Mouse (Mus musculus): ENCODE measurements around the gene Hes7. TPM values are rescaled to one million over a fixed set of nuclear protein-coding genes. Genes with fewer than 3 reads are reported as not detected.
A peak's percentile ranks its signal among the peaks of the same experiment; 100 is the strongest.

Hes7 gene
- total and polyA plus RNA-seq, 3 experiments, result 0.04 TPM; not detected in 2

GRCm38 (mm10) chr11:69122336-69122951 is 2.2 kb downstream of the Hes7 start, which contains the start of gene 9130213A22Rik (continued):
- TF ChIP-seq ELF1 (IDR thresholded peaks at IDR 0.05; ENCODE audit: low read depth, low read length), result peak; percentile 53; the same call in 1 of the 2 replicates
- TF ChIP-seq ZC3H11A (IDR thresholded peaks at IDR 0.05; ENCODE audit: low read depth, low read length), result peak; percentile 38
- no peak for TF ChIP-seq MYC (IDR thresholded peaks at IDR 0.05; ENCODE audit: low read depth, low read length)
- TF ChIP-seq CHD1 (IDR thresholded peaks at IDR 0.05; ENCODE audit: low read depth, low read length), result peak; percentile 70; the same call in 1 of the 2 replicates
- peak; percentile 31; the same call in 1 of the 2 replicates for TF ChIP-seq NELFE (IDR thresholded peaks at IDR 0.05; ENCODE audit: low read depth, low read length)
- TF ChIP-seq RAD21 (IDR thresholded peaks at IDR 0.05; ENCODE audit: low read depth, low read length), result peak; percentile 82
- TF ChIP-seq UBTF (IDR thresholded peaks at IDR 0.05; ENCODE audit: low read depth, low read length), result peak; percentile 98
- no peak for TF ChIP-seq MAX (IDR thresholded peaks at IDR 0.05; ENCODE audit: low read length)
- TF ChIP-seq SMC3 (IDR thresholded peaks at IDR 0.05; ENCODE audit: low read depth, low read length), result peak; percentile 83
- TF ChIP-seq MEF2A (IDR thresholded peaks at IDR 0.05; ENCODE audit: borderline replicate concordance, low read depth, low read length), result 0 out of 2 replicates have a peak, but pooled peaks have one; percentile 21
- TF ChIP-seq TCF12 (IDR thresholded peaks at IDR 0.05; ENCODE audit: low read depth, low read length), result no peak
- no peak for TF ChIP-seq EP300 (IDR thresholded peaks at IDR 0.05; ENCODE audit: low read length)

DNA sequence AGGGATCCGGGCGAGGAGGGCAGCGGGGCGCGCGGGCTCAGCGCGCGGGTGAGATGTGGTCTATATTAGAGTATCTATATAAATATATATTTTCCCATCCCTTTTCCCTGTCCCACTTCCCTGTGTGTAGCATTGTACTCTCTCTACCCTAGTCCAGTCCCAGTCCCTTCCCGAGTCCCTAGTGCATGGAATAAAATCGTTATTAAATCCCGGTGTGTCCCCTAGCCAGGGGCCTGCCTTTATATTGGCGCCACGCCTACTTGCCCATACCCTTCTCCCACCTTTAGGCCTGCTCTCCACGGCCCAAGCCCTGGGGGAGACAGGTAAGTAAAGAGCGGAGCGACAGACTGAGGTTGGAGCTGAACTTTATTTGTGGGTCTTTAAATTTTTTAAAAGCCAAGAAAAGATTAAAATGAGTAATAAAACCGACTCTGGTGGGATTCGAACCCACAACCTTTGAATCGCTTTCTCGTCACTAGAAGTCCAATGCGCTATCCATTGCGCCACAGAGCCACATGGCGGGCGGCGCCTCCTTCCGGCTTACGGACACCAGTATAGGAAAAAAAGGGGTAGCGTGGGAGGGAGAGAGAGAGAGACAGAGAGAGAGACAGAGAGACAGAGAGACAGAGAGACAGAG is 3.0 kb downstream of the Hes7 start:
- in situ Hi-C loops (cut with MboI; ENCODE audit: low pct_ligation_motif_present, low pct_unique_long_range_greater_than_20kb, low sequenced_read_pairs), result no loop called here
- TF ChIP-seq TCF12 (IDR thresholded peaks at IDR 0.05; ENCODE audit: low read depth, low read length), result no peak
- TF ChIP-seq EP300 (IDR thresholded peaks at IDR 0.05; ENCODE audit: low read length), result no peak
- no peak; the same call in 1 of the 2 replicates for TF ChIP-seq CHD1 (IDR thresholded peaks at IDR 0.05; ENCODE audit: low read depth, low read length)
- no peak for TF ChIP-seq USF2 (conservative IDR thresholded peaks at IDR 0.05; ENCODE audit: low read depth, low read length)
- TF ChIP-seq MXI1 (IDR thresholded peaks at IDR 0.05; ENCODE audit: low read depth, low read length), result no peak
- TF ChIP-seq PAX5 (IDR thresholded peaks at IDR 0.05; ENCODE audit: low read length), result no peak
- TF ChIP-seq MEF2A (IDR thresholded peaks at IDR 0.05; ENCODE audit: borderline replicate concordance, low read depth, low read length), result 0 out of 2 replicates have a peak, but pooled peaks have one; percentile 47
- TF ChIP-seq HCFC1 (IDR thresholded peaks at IDR 0.05; ENCODE audit: low read depth, low read length), result peak; percentile 61; the same call in 1 of the 2 replicates
- no peak for TF ChIP-seq ETS1 (conservative IDR thresholded peaks at IDR 0.05; ENCODE audit: low read depth, low read length)
- peak; percentile 30; the same call in 1 of the 2 replicates for TF ChIP-seq POLR2A (IDR thresholded peaks at IDR 0.05; ENCODE audit: low read depth, low read length)
- TF ChIP-seq SMC3 (IDR thresholded peaks at IDR 0.05; ENCODE audit: low read depth, low read length), result no peak
- no peak for TF ChIP-seq ZKSCAN1 (IDR thresholded peaks at IDR 0.05; ENCODE audit: borderline replicate concordance, low read depth, low read length)
- TF ChIP-seq KAT2A (IDR thresholded peaks at IDR 0.05; ENCODE audit: insufficient replicate concordance, low read length), result peak; percentile 87; the same call in 1 of the 2 replicates
- TF ChIP-seq ZC3H11A (IDR thresholded peaks at IDR 0.05; ENCODE audit: low read depth, low read length), result no peak
- no peak for TF ChIP-seq GABPA (IDR thresholded peaks at IDR 0.05; ENCODE audit: insufficient replicate concordance, low read depth, low read length)
- TF ChIP-seq IRF4 (IDR thresholded peaks at IDR 0.05; ENCODE audit: low read depth, low read length), result peak; percentile 62
- TF ChIP-seq SIN3A (IDR thresholded peaks at IDR 0.05; ENCODE audit: low read length), result peak; percentile 76
- TF ChIP-seq NELFE (IDR thresholded peaks at IDR 0.05; ENCODE audit: low read depth, low read length), result 0 out of 2 replicates have a peak, but pooled peaks have one; percentile 7
- TF ChIP-seq POLR2AphosphoS2 (IDR thresholded peaks at IDR 0.05; ENCODE audit: low read depth, low read length), result no peak
- TF ChIP-seq USF1 (IDR thresholded peaks at IDR 0.05; ENCODE audit: low read depth, low read length), result no peak
- TF ChIP-seq CHD2 (IDR thresholded peaks at IDR 0.05; ENCODE audit: low read length), result no peak; the same call in 1 of the 2 replicates
- peak in 1 of 2 experiments; percentile 2; a peak in 1 of 4 replicates for TF ChIP-seq CTCF (conservative IDR thresholded peaks at IDR 0.05 in 1 of 2, IDR thresholded peaks at IDR 0.05 in 1 of 2; ENCODE audit: low read depth in 2 of 2, low read length in 2 of 2)
- TF ChIP-seq ELF1 (IDR thresholded peaks at IDR 0.05; ENCODE audit: low read depth, low read length), result peak; percentile 93
- no peak for TF ChIP-seq UBTF (IDR thresholded peaks at IDR 0.05; ENCODE audit: low read depth, low read length)
- TF ChIP-seq RCOR1 (conservative IDR thresholded peaks at IDR 0.05; ENCODE audit: low read depth, low read length), result no peak
- TF ChIP-seq MYC (IDR thresholded peaks at IDR 0.05; ENCODE audit: low read depth, low read length), result peak; percentile 15; the same call in 1 of the 2 replicates
- TF ChIP-seq TBP (conservative IDR thresholded peaks at IDR 0.05; ENCODE audit: low read depth, low read length), result peak; percentile 98
- TF ChIP-seq BHLHE40 (IDR thresholded peaks at IDR 0.05; ENCODE audit: low read depth, low read length), result no peak; the same call in 1 of the 2 replicates
- TF ChIP-seq E2F4 (IDR thresholded peaks at IDR 0.05; ENCODE audit: insufficient replicate concordance, low read depth, low read length), result peak; percentile 67; the same call in 1 of the 2 replicates
- TF ChIP-seq JUN (IDR thresholded peaks at IDR 0.05; ENCODE audit: insufficient read depth, low read depth, low read length), result no peak

More for the DNA sequence above, 3.0 kb downstream of the Hes7 start:
- Histone ChIP-seq H3K9me3 (replicated peaks; ENCODE audit: low read length) (no peaks in the 10 kb centered on the region), H3K27ac (ENCODE audit: insufficient read depth, low read depth) (peak overlapping the region; percentile 65; the same call in 1 of the 2 replicates), H3K27me3 (replicated peaks) (peaks cover 61% of the 10 kb centered on the region), H3K79me2 (replicated peaks; ENCODE audit: control insufficient read depth, extremely low read depth, insufficient read depth, poor library complexity, severe bottlenecking) (no peaks in the 10 kb centered on the region), H3K4me2 (ENCODE audit: insufficient read depth, low read depth, poor library complexity, severe bottlenecking) (peak overlapping the region; percentile 78), H3K4me3 (replicated peaks in 1 of 3; ENCODE audit: low read depth in 2 of 3, low read length in 2 of 3, poor library complexity in 1 of 3) (peak overlapping the region; percentile 69 to 97 (median 76)), H3K4me1 (ENCODE audit: control insufficient read depth in 1 of 2, insufficient read depth in 2 of 2) (peaks cover 3 to 46% of the 10 kb centered on the region in 2 experiments), H3K9ac (ENCODE audit: insufficient read depth, low read depth) (peak overlapping the region; percentile 68), H3K36me3 (replicated peaks in 1 of 2; ENCODE audit: control insufficient read depth in 1 of 2, insufficient read depth in 1 of 2, low read length in 1 of 2) (no peaks in the 10 kb centered on the region)
- DNase-seq (ENCODE audit: extremely low read depth), result peak; percentile 95
- dilution Hi-C loops (cut with MboI; ENCODE audit: extremely low pct_ligation_motif_present, extremely low pct_unique_long_range_greater_than_20kb, low sequenced_read_pairs), result no loop called here
